Mouse (Mus musculus) WW6 (cell line): Measurements from ENCODE around the gene Lmna.
A peak's percentile ranks its signal among the peaks of the same experiment; 100 is the strongest.

Experiments used
- DNase-seq: peaks from one replicate; pipeline ENCODE4 v3.0.0-alpha.2; 2013; ENCODE audit warnings: low read depth, low spot score

The Lmna gene

DNA sequence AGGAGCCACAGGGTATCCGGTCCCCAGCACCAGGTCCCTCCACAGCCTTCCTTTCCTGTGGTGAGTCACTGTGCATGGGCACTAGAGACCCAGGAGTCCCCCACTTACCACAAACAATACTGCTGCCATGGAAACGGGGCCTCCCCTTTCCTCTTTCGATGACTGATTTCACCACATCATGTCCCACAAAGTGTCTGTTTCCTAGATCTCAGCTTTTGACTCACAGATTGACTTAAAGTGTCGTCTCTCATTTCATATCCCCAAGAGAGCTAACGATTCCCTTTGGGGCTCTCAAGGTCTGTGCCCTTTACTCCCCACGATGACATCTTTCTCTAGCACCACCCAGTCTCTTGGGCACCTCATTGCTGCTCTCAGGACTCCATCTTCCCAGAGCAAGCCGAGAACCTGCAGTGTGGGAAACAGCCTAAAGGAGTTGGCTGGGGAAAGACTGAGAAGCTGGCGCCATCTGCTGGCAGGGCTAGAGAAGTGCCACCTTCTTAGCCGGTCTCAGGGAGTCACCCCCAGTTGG lies 12.1 kb upstream of the Lmna start:
- DNase-seq, result peak; percentile 52

GRCm38 (mm10) chr3:88521156-88521555 lies 11.4 kb upstream of the Lmna start:
- DNase-seq, result no peak

DNA sequence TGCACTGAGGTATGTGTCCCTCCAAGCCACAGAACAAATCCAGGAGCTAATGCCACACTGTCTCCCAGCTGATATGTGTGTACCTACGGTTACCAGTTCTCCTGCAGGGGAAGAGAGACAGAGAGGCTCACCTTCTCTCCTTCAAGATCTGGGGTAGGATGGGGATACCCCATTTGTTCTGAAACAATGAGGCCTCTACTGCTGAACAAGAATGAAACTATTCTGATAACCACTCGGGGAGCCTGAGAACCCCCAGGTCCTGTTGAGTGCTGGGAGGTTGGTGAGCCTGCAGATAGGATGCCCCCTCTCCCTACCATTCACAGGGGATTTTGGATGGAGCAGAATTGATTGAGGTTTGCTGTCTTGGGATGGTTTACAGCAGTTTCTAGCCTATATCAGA lies 10.3 kb upstream of the Lmna start:
- no peak for DNase-seq

- no peak for DNase-seq
These were observed 8.7 kb upstream of the Lmna start for GRCm38 (mm10) chr3:88518411-88518810.

GRCm38 (mm10) chr3:88516407-88516806 lies 6.7 kb upstream of the Lmna start:
- DNase-seq, result no peak

DNA sequence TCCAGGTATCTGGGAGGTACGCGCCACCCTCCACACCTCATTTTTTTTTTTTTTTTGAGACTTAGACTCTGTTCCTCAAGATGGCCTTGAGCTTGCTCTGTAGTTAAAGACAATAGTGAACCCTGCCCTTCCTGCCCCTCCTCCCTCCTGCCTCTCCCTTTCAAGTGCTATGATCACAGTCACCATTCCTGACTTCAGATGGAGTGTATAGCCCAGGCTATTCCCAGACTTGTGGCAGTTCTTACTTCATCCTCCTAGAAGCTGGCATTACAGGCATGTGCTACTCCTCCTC lies 5.3 kb upstream of the Lmna start:
- no peak for DNase-seq

GRCm38 (mm10) chr3:88514231-88515094 lies 4.7 kb upstream of the Lmna start:
- no peak for DNase-seq

GRCm38 (mm10) chr3:88513546-88514115 lies 3.9 kb upstream of the Lmna start:
- no peak for DNase-seq

- DNase-seq, result no peak
These were observed 3.3 kb upstream of the Lmna start for GRCm38 (mm10) chr3:88512896-88513545.

DNA sequence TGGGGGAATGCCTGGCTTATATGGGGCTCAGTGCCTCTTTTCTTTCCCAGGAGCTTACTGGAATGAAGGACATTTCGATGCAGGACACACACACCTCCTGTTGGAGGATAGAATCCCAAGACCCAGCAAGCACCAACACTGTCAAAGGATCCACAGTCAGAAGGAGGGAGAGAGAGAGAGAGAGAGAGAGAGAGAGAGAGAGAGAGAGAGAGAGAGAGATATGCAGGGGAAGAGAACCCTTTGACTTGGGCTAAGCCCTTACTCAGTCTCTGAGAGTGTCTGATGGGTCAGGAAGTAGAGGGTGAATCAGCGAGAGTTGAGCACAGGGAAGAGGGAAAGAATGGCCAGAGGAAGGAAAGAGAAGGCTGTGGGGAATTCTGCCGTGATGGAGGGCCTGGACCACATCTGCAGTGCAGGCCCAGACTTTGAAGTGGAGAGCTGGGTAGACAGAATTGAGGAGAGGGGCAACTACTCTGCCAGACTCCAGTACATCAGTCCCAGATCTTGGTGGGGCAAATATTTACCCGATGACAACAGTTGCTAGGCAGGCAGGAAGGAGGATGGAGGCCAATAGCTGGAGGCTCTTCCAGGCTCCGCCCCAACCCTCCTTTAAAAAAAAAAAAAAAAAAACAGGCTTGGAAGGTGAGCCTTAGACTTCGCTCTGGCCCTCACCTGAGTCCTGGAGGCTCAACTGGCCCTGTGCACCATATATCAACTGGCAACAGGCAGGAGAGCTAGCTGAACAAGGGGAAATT lies 2.6 kb upstream of the Lmna start:
- DNase-seq, result no peak

DNA sequence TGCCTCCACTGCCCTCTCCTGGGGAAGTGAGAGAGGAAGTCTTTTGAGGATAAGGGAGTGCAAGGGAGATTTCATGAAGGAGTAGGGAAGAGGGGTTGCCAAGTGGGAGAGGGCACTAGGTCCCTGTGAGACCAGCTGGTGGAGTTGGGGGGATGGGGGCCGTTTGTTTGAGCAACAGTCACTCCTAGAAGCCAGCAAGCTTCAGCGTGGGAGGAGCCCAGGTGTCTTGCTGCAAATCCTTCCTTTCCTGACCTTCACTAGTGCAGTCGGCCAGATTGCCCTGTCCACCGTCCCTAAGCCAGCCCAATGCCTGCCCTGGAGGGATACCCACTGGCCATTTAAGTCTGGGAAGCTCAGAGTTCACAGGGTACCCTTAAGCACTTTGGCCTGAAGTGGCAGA lies 1.8 kb upstream of the Lmna start:
- no peak for DNase-seq

- DNase-seq, result no peak
These were observed 899 bp upstream of the Lmna start for GRCm38 (mm10) chr3:88510421-88511289.

GRCm38 (mm10) chr3:88509250-88509649 lies 506 bp downstream of the Lmna start:
- no peak for DNase-seq

DNA sequence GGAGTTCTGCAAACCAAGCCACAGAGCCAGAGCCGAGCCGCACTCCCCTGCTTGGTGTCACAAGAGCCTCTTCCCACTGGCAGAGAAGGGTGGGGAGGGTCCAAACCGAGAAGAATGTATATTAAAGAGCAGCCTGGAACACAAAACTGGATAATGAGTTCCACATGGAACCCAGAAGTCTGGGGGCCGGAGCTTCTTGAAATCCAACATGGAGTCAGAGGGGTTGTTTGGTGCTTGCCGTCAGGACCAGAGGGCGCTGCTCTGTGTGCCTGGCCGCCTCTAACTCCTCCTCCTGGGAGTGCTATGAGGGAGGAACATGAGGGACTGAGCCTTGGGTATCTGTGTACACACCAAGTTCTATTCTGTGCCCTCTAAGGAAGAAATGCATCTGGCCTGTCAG lies 4.0 kb downstream of the Lmna start:
- no peak for DNase-seq

GRCm38 (mm10) chr3:88505081-88505480 lies 4.7 kb downstream of the Lmna start:
- no peak for DNase-seq

- DNase-seq, result no peak
These were observed 5.6 kb downstream of the Lmna start for GRCm38 (mm10) chr3:88503881-88504746.

DNA sequence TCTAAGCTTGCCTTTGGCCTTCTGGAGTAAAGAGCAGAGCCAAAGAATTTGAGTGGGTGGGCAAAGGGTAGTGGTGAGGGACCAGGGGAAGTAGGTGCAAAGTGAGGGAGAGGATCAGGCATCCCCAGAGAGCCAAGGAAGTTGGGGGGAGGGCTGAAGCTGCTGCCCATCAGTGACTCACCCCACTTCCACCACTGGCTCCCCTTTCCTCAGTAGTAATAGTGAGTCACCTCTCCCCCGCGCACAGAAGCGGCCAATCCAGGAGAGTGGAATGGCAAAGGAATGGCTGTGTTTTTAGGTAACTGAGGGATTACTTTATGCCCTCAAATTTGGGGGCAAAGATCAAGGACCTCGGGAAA lies 6.3 kb downstream of the Lmna start:
- no peak for DNase-seq

DNA sequence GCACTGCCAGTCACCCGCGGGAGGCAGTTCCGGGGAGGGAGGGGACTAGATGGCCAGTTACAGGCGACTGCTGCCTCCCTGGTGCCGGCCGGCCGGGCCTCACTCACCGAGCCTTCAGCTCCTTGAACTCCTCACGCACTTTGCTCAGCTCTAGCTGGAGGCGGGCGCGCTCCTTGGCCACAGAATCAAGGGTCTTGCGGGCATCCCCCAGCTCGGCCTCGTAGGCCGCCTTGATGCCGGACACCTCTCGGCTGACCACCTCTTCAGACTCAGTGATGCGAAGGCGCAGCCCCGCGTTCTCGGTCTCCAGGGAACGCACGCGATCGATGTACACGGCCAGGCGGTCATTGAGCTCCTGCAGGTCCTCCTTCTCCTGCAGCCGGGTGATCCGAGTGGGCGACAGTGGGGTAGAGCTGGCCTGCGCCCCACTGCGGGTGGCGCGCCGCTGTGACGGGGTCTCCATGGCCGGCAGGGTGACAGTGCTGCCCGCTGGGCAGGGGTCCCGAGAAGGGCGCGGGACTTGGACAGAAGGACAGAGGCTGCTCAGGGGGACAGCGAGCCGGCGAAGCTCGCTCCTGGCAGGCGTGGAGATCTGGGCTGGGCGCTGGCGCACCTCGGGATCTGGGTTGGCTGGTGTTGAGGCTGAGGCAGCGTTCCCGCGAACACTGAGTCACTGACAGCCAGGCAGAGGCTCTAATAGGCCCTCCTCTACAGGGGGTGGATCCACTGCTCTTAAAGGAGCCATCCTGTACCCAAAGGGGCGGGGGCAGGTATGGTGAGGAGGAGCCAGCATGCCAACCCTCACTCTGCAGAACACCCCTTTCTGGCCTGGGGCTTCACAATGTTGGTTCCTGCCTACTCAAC lies 6.9 kb downstream of the Lmna start:
- DNase-seq, result no peak

GRCm38 (mm10) chr3:88502031-88502571 lies 7.7 kb downstream of the Lmna start:
- no peak for DNase-seq
